Mouse (Mus musculus) NIH3T3 (cell line): ENCODE data around the gene Tnip1.
A peak's percentile ranks its signal among the peaks of the same experiment; 100 is the strongest.

Source experiments
- DNase-seq: peaks from one replicate; pipeline ENCODE4 v3.0.0-alpha.2; 2012; ENCODE audit warnings: low read depth

The Tnip1 gene

GRCm38 (mm10) chr11:54879434-54879833 is 83.3 kb downstream of the Tnip1 start:
- peak; percentile 91 for DNase-seq

- no peak for DNase-seq
These were observed 83.8 kb downstream of the Tnip1 start for GRCm38 (mm10) chr11:54878893-54879292.

- DNase-seq: no peak
These were observed 86.7 kb downstream of the Tnip1 start for GRCm38 (mm10) chr11:54876031-54876430.

- no peak for DNase-seq
These were observed 90.7 kb downstream of the Tnip1 start for GRCm38 (mm10) chr11:54871831-54872537.

- no peak for DNase-seq
These were observed 93.4 kb downstream of the Tnip1 start for GRCm38 (mm10) chr11:54869318-54869717.

GRCm38 (mm10) chr11:54868445-54868844 is 94.3 kb downstream of the Tnip1 start:
- DNase-seq: no peak

GRCm38 (mm10) chr11:54867903-54868434 is 94.7 kb downstream of the Tnip1 start:
- DNase-seq: no peak

GRCm38 (mm10) chr11:54867049-54867385 is 95.7 kb downstream of the Tnip1 start:
- peak; percentile 70 for DNase-seq

- DNase-seq: peak; percentile 96
These were observed 96.3 kb downstream of the Tnip1 start, which contains the start of gene Hint1 for GRCm38 (mm10) chr11:54866119-54867048. Gene Hint1 (plus strand): TSS chr11:54866383.

GRCm38 (mm10) chr11:54865330-54866085 is 97.2 kb downstream of the Tnip1 start:
- no peak for DNase-seq

- DNase-seq: peak; percentile 75
These were observed 99.8 kb downstream of the Tnip1 start for GRCm38 (mm10) chr11:54862621-54863520.

- no peak for DNase-seq
These were observed 101.0 kb downstream of the Tnip1 start for GRCm38 (mm10) chr11:54861471-54862420.
